Mouse (Mus musculus) lung, postnatal 0 days (tissue): ENCODE results near the gene Rundc3a. TPM values are rescaled to one million over a fixed set of nuclear protein-coding genes. Genes with fewer than 3 reads are reported as not detected.
A peak's percentile ranks its signal among the peaks of the same experiment; 100 is the strongest.

Source experiments
- ATAC-seq: fragments of 200-750 bp; cut with Nextera tagmentation; 2 replicates; pipeline ENCODE4 v1.8.0; 2017; ENCODE audit warnings: moderate library complexity
- DNase-seq: peaks from one replicate; pipeline ENCODE4 v3.0.0-alpha.2; 2016; ENCODE audit warnings: low spot score
- H3K27ac ChIP-seq: fragments of 300-500 bp; sonication (generic); 2 replicates; pipeline ENCODE4 v1.5.1; 2014; ENCODE audit warnings: antibody characterized with exemption, mild to moderate bottlenecking, low read length, mixed read lengths
- H3K27me3 ChIP-seq: fragments of 300-500 bp; sonication (generic); replicated peaks from 2 replicates; pipeline ENCODE4 v1.6.1; 2014; ENCODE audit warnings: low read length, mixed read lengths; ENCODE audit not compliant: insufficient read depth
- H3K36me3 ChIP-seq: fragments of 300-500 bp; sonication (generic); 2 replicates; pipeline ENCODE4 v1.6.1; 2014; ENCODE audit warnings: low read length, mixed read lengths; ENCODE audit not compliant: insufficient read depth
- H3K4me1 ChIP-seq: fragments of 300-500 bp; sonication (generic); 2 replicates; pipeline ENCODE4 v1.6.1; 2014; ENCODE audit warnings: antibody characterized with exemption, low read depth, low read length, mixed read lengths; ENCODE audit not compliant: insufficient read depth
- H3K4me2 ChIP-seq: fragments of 300-500 bp; sonication (generic); replicated peaks from 2 replicates; pipeline ENCODE4 v1.6.1; 2014; ENCODE audit warnings: low read depth, mild to moderate bottlenecking, low read length, moderate library complexity, mixed read lengths
- H3K4me3 ChIP-seq: fragments of 300-500 bp; sonication (generic); 2 replicates; pipeline ENCODE4 v1.5.1; 2014; ENCODE audit warnings: low read depth, low read length
- H3K9ac ChIP-seq: fragments of 300-500 bp; sonication (generic); replicated peaks from 2 replicates; pipeline ENCODE4 v1.6.1; 2014; ENCODE audit warnings: low read depth, mild to moderate bottlenecking
- H3K9me3 ChIP-seq: fragments of 300-500 bp; sonication (generic); 2 replicates; pipeline ENCODE4 v1.6.1; 2016; ENCODE audit warnings: low read length, mixed read lengths
- CTCF ChIP-seq: IDR thresholded peaks from 2 replicates; pipeline ENCODE4 v1.5.1; 2016; ENCODE audit warnings: antibody characterized with exemption, mild to moderate bottlenecking
- EP300 ChIP-seq: IDR thresholded peaks from 2 replicates; pipeline ENCODE4 v1.6.1; 2016; ENCODE audit warnings: antibody characterized with exemption, mild to moderate bottlenecking, control low read depth
- WGBS: fragments of 180-500 bp; shearing (Covaris S2); extraction: QIAGEN DNeasy Blood & Tissue Kit; methylation state at CpG from one replicate; pipeline ENCODE4 v1.1.7; 2014; 5-methylcytosine and 5-hydroxymethylcytosine counted together
- polyA plus RNA-seq: library from polyadenylated mRNA; unstranded; fragments of >200 nt; fragmentation: Nextera tagmentation; extraction: Ambion mirVana; gene quantifications from 2 replicates; pipeline ENCODE4 v1.2.1, GENCODE M21; 2015

Rundc3a gene
- polyA plus RNA-seq, 1 experiment from 2014 or later: 1.7 TPM

GRCm38 (mm10) chr11:102371926-102372685 is 21.1 kb upstream of the Rundc3a start:
- no peak overlapping the region for H3K27ac ChIP-seq
- ATAC-seq (no peak), DNase-seq (no peak)
- no peak overlapping the region for H3K4me2 ChIP-seq
- no peak overlapping the region for H3K9ac ChIP-seq
- no peaks in the 10 kb centered on the region for H3K9me3 ChIP-seq
- no peaks in the 10 kb centered on the region for H3K36me3 ChIP-seq
- 79% methylated on average over 12 of the region's 12 CpGs for WGBS
- no peaks in the 10 kb centered on the region for H3K27me3 ChIP-seq
- H3K4me3 ChIP-seq: no peak overlapping the region
- TF ChIP-seq CTCF (no peak), EP300 (no peak)
- H3K4me1 ChIP-seq: no peaks in the 10 kb centered on the region

- WGBS: 43% methylated on average over 14 of the region's 14 CpGs
- ATAC-seq: no peak
Observed at GRCm38 (mm10) chr11:102372936-102373335, 20.3 kb upstream of the Rundc3a start.

GRCm38 (mm10) chr11:102373646-102374045 is 19.6 kb upstream of the Rundc3a start:
- ATAC-seq (no peak), DNase-seq (no peak)
- H3K9ac ChIP-seq: no peak overlapping the region
- H3K27me3 ChIP-seq: no peaks in the 10 kb centered on the region
- H3K36me3 ChIP-seq: no peaks in the 10 kb centered on the region
- no peaks in the 10 kb centered on the region for H3K9me3 ChIP-seq
- 32% methylated on average over 2 of the region's 2 CpGs for WGBS
- no peak overlapping the region for H3K4me3 ChIP-seq
- no peak overlapping the region for H3K4me2 ChIP-seq
- no peak overlapping the region for H3K27ac ChIP-seq
- no peaks in the 10 kb centered on the region for H3K4me1 ChIP-seq
- no peak for TF ChIP-seq EP300
- TF ChIP-seq CTCF: no peak

More at GRCm38 (mm10) chr11:102372936-102373335, 20.3 kb upstream of the Rundc3a start:
- no peaks in the 10 kb centered on the region for H3K9me3 ChIP-seq
- no peak overlapping the region for H3K4me3 ChIP-seq
- no peaks in the 10 kb centered on the region for H3K36me3 ChIP-seq
- H3K4me1 ChIP-seq: no peaks in the 10 kb centered on the region
- no peaks in the 10 kb centered on the region for H3K27me3 ChIP-seq
- H3K4me2 ChIP-seq: no peak overlapping the region
- TF ChIP-seq CTCF: no peak
- TF ChIP-seq EP300: no peak
- DNase-seq: no peak
- no peak overlapping the region for H3K9ac ChIP-seq
- H3K27ac ChIP-seq: no peak overlapping the region

- TF ChIP-seq EP300 (no peak), CTCF (no peak)
Observed at GRCm38 (mm10) chr11:102374108-102374725, 19.0 kb upstream of the Rundc3a start.

GRCm38 (mm10) chr11:102375196-102376173 is 17.7 kb upstream of the Rundc3a start:
- no peak for TF ChIP-seq EP300
- TF ChIP-seq CTCF: no peak
- ATAC-seq (peak; percentile 74), DNase-seq (peak; percentile 75)
- Histone ChIP-seq H3K27ac (no peak overlapping the region), H3K4me2 (peak overlapping the region; percentile 51), H3K27me3 (no peaks in the 10 kb centered on the region), H3K4me1 (no peaks in the 10 kb centered on the region), H3K9ac (no peak overlapping the region), H3K4me3 (no peak overlapping the region; the same call in 1 of the 2 replicates), H3K9me3 (no peaks in the 10 kb centered on the region), H3K36me3 (no peaks in the 10 kb centered on the region)
- WGBS: 9% methylated on average over 23 of the region's 23 CpGs

More at GRCm38 (mm10) chr11:102374108-102374725, 19.0 kb upstream of the Rundc3a start:
- DNase-seq (no peak), ATAC-seq (no peak)
- Histone ChIP-seq H3K4me2 (no peak overlapping the region), H3K27ac (no peak overlapping the region), H3K9ac (no peak overlapping the region), H3K9me3 (no peaks in the 10 kb centered on the region), H3K4me1 (no peaks in the 10 kb centered on the region), H3K36me3 (no peaks in the 10 kb centered on the region), H3K27me3 (no peaks in the 10 kb centered on the region), H3K4me3 (no peak overlapping the region)
- WGBS: 82% methylated on average over 7 of the region's 7 CpGs
